Mouse (Mus musculus): ENCODE results near the gene Mdga2.
A peak's percentile ranks its signal among the peaks of the same experiment; 100 is the strongest.

Gene Mdga2

GRCm38 (mm10) chr12:67059136-67060014 is 163.0 kb downstream of the Mdga2 start:
- DNase-seq (ENCODE audit: low read depth, low spot score): peak; percentile 14

GRCm38 (mm10) chr12:67056621-67057020 is 165.7 kb downstream of the Mdga2 start:
- DNase-seq (ENCODE audit: low read depth, low spot score): no peak

GRCm38 (mm10) chr12:67045099-67045750 is 177.1 kb downstream of the Mdga2 start:
- DNase-seq (ENCODE audit: low read depth, low spot score): no peak

GRCm38 (mm10) chr12:67041865-67042264 is 180.5 kb downstream of the Mdga2 start:
- no peak for DNase-seq (ENCODE audit: low read depth, low spot score)

- no peak for DNase-seq (ENCODE audit: low read depth, low spot score)
These were observed 186.7 kb downstream of the Mdga2 start for GRCm38 (mm10) chr12:67035509-67036261.

- DNase-seq (ENCODE audit: low read depth, low spot score): no peak
These were observed 205.2 kb downstream of the Mdga2 start for GRCm38 (mm10) chr12:67017192-67017591.

- DNase-seq (ENCODE audit: low read depth, low spot score): no peak
These were observed 211.0 kb downstream of the Mdga2 start for GRCm38 (mm10) chr12:67011368-67011767.

GRCm38 (mm10) chr12:67010318-67010717 is 212.0 kb downstream of the Mdga2 start:
- no peak for DNase-seq (ENCODE audit: low read depth, low spot score)

GRCm38 (mm10) chr12:67009191-67009590 is 213.2 kb downstream of the Mdga2 start:
- DNase-seq (ENCODE audit: low read depth, low spot score): no peak

GRCm38 (mm10) chr12:66954129-66954528 is 268.2 kb downstream of the Mdga2 start:
- no peak for DNase-seq (ENCODE audit: low read depth, low spot score)

- no peak for DNase-seq (ENCODE audit: low read depth, low spot score)
These were observed 306.6 kb downstream of the Mdga2 start for GRCm38 (mm10) chr12:66915741-66916140.

- DNase-seq (ENCODE audit: low read depth, low spot score): no peak
These were observed 323.0 kb downstream of the Mdga2 start for GRCm38 (mm10) chr12:66899366-66899765.

GRCm38 (mm10) chr12:66896790-66897189 is 325.6 kb downstream of the Mdga2 start:
- DNase-seq (ENCODE audit: low read depth, low spot score): no peak

- DNase-seq (ENCODE audit: low read depth, low spot score): no peak
These were observed 332.1 kb downstream of the Mdga2 start for GRCm38 (mm10) chr12:66890296-66890695.

- no peak for DNase-seq (ENCODE audit: low read depth, low spot score)
These were observed 333.1 kb downstream of the Mdga2 start for GRCm38 (mm10) chr12:66889276-66889675.

- no peak for DNase-seq (ENCODE audit: low read depth, low spot score)
These were observed 333.7 kb downstream of the Mdga2 start for GRCm38 (mm10) chr12:66888636-66889035.

- DNase-seq (ENCODE audit: low read depth, low spot score): no peak
These were observed 356.1 kb downstream of the Mdga2 start for GRCm38 (mm10) chr12:66866199-66866598.

- DNase-seq (ENCODE audit: low read depth, low spot score): peak; percentile 45
These were observed 369.2 kb downstream of the Mdga2 start for GRCm38 (mm10) chr12:66853167-66853566.

GRCm38 (mm10) chr12:66840336-66840735 is 382.0 kb downstream of the Mdga2 start:
- no peak for DNase-seq (ENCODE audit: low read depth, low spot score)

GRCm38 (mm10) chr12:66755653-66756052 is 466.7 kb downstream of the Mdga2 start:
- DNase-seq (ENCODE audit: low read depth, low spot score): no peak

- DNase-seq (ENCODE audit: low read depth, low spot score): no peak
These were observed 487.8 kb downstream of the Mdga2 start for GRCm38 (mm10) chr12:66734536-66734935.

- DNase-seq (ENCODE audit: low read depth, low spot score): peak; percentile 2
These were observed 497.9 kb downstream of the Mdga2 start for GRCm38 (mm10) chr12:66724474-66724873.
